In the genomic region with DNA sequence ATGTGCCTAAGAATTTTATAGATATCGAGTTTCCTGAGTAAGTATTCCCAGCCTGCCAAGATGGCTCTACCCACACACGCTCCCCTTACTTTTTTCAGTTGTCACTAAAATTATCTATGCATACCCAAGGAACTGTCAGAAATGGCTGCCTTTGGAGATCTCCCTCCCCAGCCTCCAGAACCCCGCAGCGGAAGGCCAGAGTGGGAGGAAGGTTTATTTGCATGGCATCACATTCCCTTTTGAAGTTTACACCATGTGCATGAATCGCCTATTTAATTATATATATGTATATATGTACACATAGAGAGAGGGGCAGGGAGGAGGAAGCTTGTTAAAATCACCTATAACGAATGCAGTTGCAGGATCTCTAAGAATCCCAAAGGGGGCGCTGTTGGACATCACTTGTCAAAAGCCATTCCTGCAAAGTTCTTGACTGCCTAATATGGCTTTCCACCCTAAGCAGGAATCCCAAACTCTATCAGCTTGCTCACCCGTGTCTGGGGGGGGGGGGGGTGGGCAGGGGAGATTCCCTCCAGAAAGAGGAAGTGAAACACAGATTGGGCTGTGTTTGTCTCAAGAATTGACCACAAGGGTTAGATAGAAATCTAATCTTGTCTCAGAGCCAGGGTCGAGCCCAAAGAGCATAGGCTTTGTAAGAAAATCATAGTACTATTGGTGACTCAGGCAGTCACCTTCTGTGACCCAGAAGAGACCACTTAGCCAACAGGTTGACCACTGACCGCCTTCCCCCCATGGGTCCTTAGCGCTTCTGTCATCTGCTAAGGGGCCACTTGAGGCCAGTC, we compare ENCODE assay signal across 8 mouse cellular contexts. TPM values are rescaled to one million over a fixed set of nuclear protein-coding genes. Genes with fewer than 3 reads are reported as not detected.
A peak's percentile ranks its signal among the peaks of the same experiment; 100 is the strongest.
DNase-seq lines count a peak whose midpoint lies in the region; ATAC-seq and TF ChIP-seq lines count a peak whose summit lies in the region.
"Had no signal": no experiment of that assay in that cellular context is flagged by ENCODE, and none has a peak within 500 bp of the region (broad histone marks: within the 10 kb centered on the region; RNA-seq: fewer than 3 reads in every experiment).

No protein-coding gene starts in this region.

- 54% methylated on average over 11 of the region's 11 CpGs for WGBS in limb, embryonic 14.5 days
- 59% methylated on average over 11 of the region's 11 CpGs for WGBS in limb, embryonic 10.5 days

- TF ChIP-seq CTCF in MEL (IDR thresholded peaks at IDR 0.05 in 2 of 3, conservative IDR thresholded peaks at IDR 0.05 in 1 of 3; ENCODE audit: control insufficient read depth in 1 of 3, insufficient read depth in 1 of 3, low read depth in 2 of 3, low read length in 3 of 3, poor library complexity in 1 of 3, severe bottlenecking in 1 of 3): peak; percentile 29 to 58 (median 52); a peak in 5 of 6 replicates
- TF ChIP-seq CTCF in cortical plate, adult 2 months (IDR thresholded peaks at IDR 0.05; ENCODE audit: extremely low read depth, insufficient read depth, low read length): peak; percentile 64

- no peaks in the 10 kb centered on the region for H3K9me3 ChIP-seq in limb, embryonic 14.5 days (ENCODE audit: control insufficient read depth, low read length)
- no peaks in the 10 kb centered on the region for H3K9me3 ChIP-seq in limb, embryonic 10.5 days (replicated peaks)
- no peaks in the 10 kb centered on the region for H3K9me3 ChIP-seq in MEL (replicated peaks; ENCODE audit: insufficient read depth, low read length)
- H3K9me3 ChIP-seq: heart, embryonic 15.5 days had no signal

- peak; percentile 73 for DNase-seq in limb, embryonic 14.5 days (ENCODE audit: low spot score)
- no peak for DNase-seq in limb, embryonic 10.5 days (ENCODE audit: low spot score)
- DNase-seq in MEL (ENCODE audit: low read depth, low spot score): peak; percentile 86
- DNase-seq in left cerebral cortex, adult 18-20 months (ENCODE audit: low spot score in 2 of 2): peak; percentile 63 to 74
- DNase-seq in natural killer cell, adult 2 months (ENCODE audit: low spot score in 2 of 2): peak; percentile 85 to 92
- no peak for DNase-seq in gastrocnemius, postnatal 14 days

- H3K79me2 ChIP-seq in MEL (ENCODE audit: control insufficient read depth, insufficient read depth, low read length, poor library complexity): no peaks in the 10 kb centered on the region

- H3K9ac ChIP-seq in limb, embryonic 14.5 days (ENCODE audit: low read depth, low read length, severe bottlenecking): no peak overlapping the region
- no peak overlapping the region for H3K9ac ChIP-seq in MEL (ENCODE audit: control insufficient read depth, low read depth, low read length, poor library complexity, severe bottlenecking)
- H3K9ac ChIP-seq: heart, embryonic 15.5 days had no signal

- no peaks in the 10 kb centered on the region for H3K4me1 ChIP-seq in limb, embryonic 14.5 days (ENCODE audit: control insufficient read depth, insufficient read depth, low read length)
- H3K4me1 ChIP-seq in limb, embryonic 10.5 days: peaks cover 11% of the 10 kb centered on the region
- H3K4me1 ChIP-seq in MEL (ENCODE audit: control insufficient read depth in 1 of 2, insufficient read depth in 2 of 2, low read length in 2 of 2): no peaks in the 10 kb centered on the region; a peak in 1 of 4 replicates
- H3K4me1 ChIP-seq in cortical plate, adult 2 months (ENCODE audit: control insufficient read depth, insufficient read depth, low read length): peaks cover 11% of the 10 kb centered on the region

- TF ChIP-seq EP300 in MEL (IDR thresholded peaks at IDR 0.05; ENCODE audit: low read depth in 1 of 2, low read length in 2 of 2): peak; percentile 31 to 50; a peak in 3 of 4 replicates

- no peak for ATAC-seq in limb, embryonic 14.5 days (ENCODE audit: low FRiP score, low read depth)

- no peak overlapping the region for H3K27ac ChIP-seq in limb, embryonic 14.5 days (replicated peaks; ENCODE audit: low read depth, low read length)
- no peak overlapping the region for H3K27ac ChIP-seq in limb, embryonic 10.5 days
- no peak overlapping the region for H3K27ac ChIP-seq in MEL (ENCODE audit: control insufficient read depth, low read depth, low read length)
- no peak overlapping the region for H3K27ac ChIP-seq in cortical plate, adult 2 months (ENCODE audit: insufficient read depth, low read length)
- H3K27ac ChIP-seq: heart, embryonic 15.5 days had no signal

- H3K36me3 ChIP-seq in limb, embryonic 14.5 days (ENCODE audit: control insufficient read depth, insufficient read depth, low read length): no peaks in the 10 kb centered on the region
- no peaks in the 10 kb centered on the region for H3K36me3 ChIP-seq in limb, embryonic 10.5 days
- peaks cover 0 to 2% of the 10 kb centered on the region in 2 experiments; a peak in 2 of 4 replicates for H3K36me3 ChIP-seq in MEL (ENCODE audit: control insufficient read depth in 1 of 2, insufficient read depth in 2 of 2, low read length in 2 of 2)
- H3K36me3 ChIP-seq: heart, embryonic 15.5 days had no signal

- peak; percentile 53 for TF ChIP-seq RAD21 in MEL (IDR thresholded peaks at IDR 0.05; ENCODE audit: low read depth, low read length)

- intact Hi-C loops in gastrocnemius, postnatal 14 days (cut with DNase I; ENCODE audit: low total_unique reads): loop anchor here (5.0 kb wide), 1 partner anchor 63 kb away; no protein-coding TSS in a partner anchor

- H3K4me3 ChIP-seq in limb, embryonic 14.5 days (replicated peaks; ENCODE audit: low read length): no peak overlapping the region
- H3K4me3 ChIP-seq in limb, embryonic 10.5 days: no peak overlapping the region
- no peak overlapping the region for H3K4me3 ChIP-seq in MEL (ENCODE audit: control insufficient read depth in 1 of 2, insufficient read depth in 1 of 2, low read depth in 2 of 2, low read length in 2 of 2)
- H3K4me3 ChIP-seq in cortical plate, adult 2 months (ENCODE audit: insufficient read depth, low read length): no peak overlapping the region
- H3K4me3 ChIP-seq: heart, embryonic 15.5 days had no signal

- no peak for TF ChIP-seq POLR2A in limb, embryonic 14.5 days (IDR thresholded peaks at IDR 0.05; ENCODE audit: borderline replicate concordance, extremely low read depth, insufficient read depth, insufficient read length)
- no peak for TF ChIP-seq POLR2A in MEL (IDR thresholded peaks at IDR 0.05; ENCODE audit: control insufficient read depth in 1 of 2, insufficient read depth in 1 of 2, low read depth in 1 of 2, low read length in 2 of 2, poor library complexity in 1 of 2)
- TF ChIP-seq POLR2A in cortical plate, adult 2 months (IDR thresholded peaks at IDR 0.05; ENCODE audit: extremely low read depth, insufficient read depth, low read length): no peak

- no peaks in the 10 kb centered on the region for H3K27me3 ChIP-seq in limb, embryonic 14.5 days (ENCODE audit: control insufficient read depth, insufficient read depth, low read length)
- 0 out of 2 replicates have a peak, but pooled peaks cover 7% of the 10 kb centered on the region for H3K27me3 ChIP-seq in limb, embryonic 10.5 days (ENCODE audit: low read depth, poor library complexity, severe bottlenecking)
- peaks cover 0 to 3% of the 10 kb centered on the region in 2 experiments; a peak in 1 of 4 replicates for H3K27me3 ChIP-seq in MEL (ENCODE audit: control insufficient read depth in 1 of 2, insufficient read depth in 2 of 2, low read length in 2 of 2)

- H3K4me2 ChIP-seq in limb, embryonic 14.5 days (replicated peaks; ENCODE audit: low read depth, low read length, severe bottlenecking): no peak overlapping the region
- H3K4me2 ChIP-seq: heart, embryonic 15.5 days had no signal

TF ChIP-seq in MEL, 35 proteins besides CTCF, POLR2A, EP300 and RAD21:
- TF ChIP-seq SMC3 (IDR thresholded peaks at IDR 0.05; ENCODE audit: low read depth, low read length) (peak; percentile 45), TCF12 (IDR thresholded peaks at IDR 0.05; ENCODE audit: low read depth, low read length) (0 out of 2 replicates have a peak, but pooled peaks have one; percentile 8), GATA1 (IDR thresholded peaks at IDR 0.05; ENCODE audit: low read depth, low read length) (peak; percentile 63), NRF1 (IDR thresholded peaks at IDR 0.05; ENCODE audit: insufficient read depth, low read depth, low read length, poor library complexity, severe bottlenecking) (no peak), USF2 (IDR thresholded peaks at IDR 0.05; ENCODE audit: borderline replicate concordance in 1 of 2, insufficient read depth in 1 of 2, low read depth in 1 of 2, low read length in 2 of 2) (no peak), ZC3H11A (IDR thresholded peaks at IDR 0.05; ENCODE audit: low read depth, low read length) (peak; percentile 13; the same call in 1 of the 2 replicates), SIN3A (IDR thresholded peaks at IDR 0.05; ENCODE audit: low read length) (no peak), POLR2AphosphoS2 (IDR thresholded peaks at IDR 0.05; ENCODE audit: low read length) (no peak), RCOR1 (IDR thresholded peaks at IDR 0.05; ENCODE audit: low read depth, low read length) (peak; percentile 96)
TF ChIP-seq in MEL: peak in this region for 5.

RNA-seq across cellular contexts. Expression of gene Fam83f, which starts 37.1 kb away (rescaled TPM):
- 1.6 and 1.7 TPM in 2 replicates for polyA plus RNA-seq in limb, embryonic 14.5 days (2012; rRNA removed)
- polyA plus RNA-seq in limb, embryonic 14.5 days (2014; fragmentation: Nextera tagmentation; extraction: Ambion mirVana): 2.6 and 3.7 TPM in 2 replicates
- 0.98 and 1.2 TPM in 2 replicates for polyA plus RNA-seq in limb, embryonic 10.5 days (2016; fragmentation: Nextera tagmentation; extraction: Ambion mirVana)
- not detected in 2 replicates for total RNA-seq in MEL (2012; rRNA removed)
- polyA plus RNA-seq in MEL (2012; ENCODE audit: insufficient read depth in 1 of 2, insufficient read length in 2 of 2, low read depth in 1 of 2, low replicate concordance in 2 of 2, missing spikeins in 1 of 2): not detected
- 0.50 and 0.53 TPM in 2 replicates for polyA plus RNA-seq in cortical plate, adult 2 months (2012; rRNA removed)
- under 1 TPM; 0.16 to 0.54 TPM for total RNA-seq in left cerebral cortex, adult 18-20 months (2021)
- total RNA-seq in gastrocnemius, postnatal 14 days (2021): under 1 TPM; 0.29 to 0.43 TPM

Comparison
In these comparisons a context has a peak if more than half of its experiments do, and no peak if none do; other contexts are left out.
1. DNase-seq: peak in limb, embryonic 14.5 days (single experiment), MEL (single experiment), left cerebral cortex, adult 18-20 months (2 of 2) and natural killer cell, adult 2 months (2 of 2); none in limb, embryonic 10.5 days (single experiment) and gastrocnemius, postnatal 14 days (single experiment).